Mouse (Mus musculus): ENCODE data around the gene Tnfsf13. TPM values are rescaled to one million over a fixed set of nuclear protein-coding genes. Genes with fewer than 3 reads are reported as not detected.

The Tnfsf13 gene
- total and polyA plus RNA-seq, 3 experiments, result 0.13 to 0.19 TPM; not detected in 1

- no peak for TF ChIP-seq NELFE (IDR thresholded peaks at IDR 0.05; ENCODE audit: low read depth, low read length)
- no peak for TF ChIP-seq SMC3 (IDR thresholded peaks at IDR 0.05; ENCODE audit: low read depth, low read length)
- no peak for TF ChIP-seq MYB (IDR thresholded peaks at IDR 0.05; ENCODE audit: low read depth, low read length)
- TF ChIP-seq GATA1 (IDR thresholded peaks at IDR 0.05; ENCODE audit: low read depth, low read length), result no peak
- no peak for TF ChIP-seq USF1 (IDR thresholded peaks at IDR 0.05; ENCODE audit: low read depth, low read length)
- no peak overlapping the region for H3K4me3 ChIP-seq (ENCODE audit: control insufficient read depth in 1 of 2, insufficient read depth in 1 of 2, low read depth in 2 of 2, low read length in 2 of 2)
- H3K9ac ChIP-seq (ENCODE audit: control insufficient read depth, low read depth, low read length, poor library complexity, severe bottlenecking), result no peak overlapping the region
- H3K27ac ChIP-seq (ENCODE audit: control insufficient read depth, low read depth, low read length), result no peak overlapping the region
- no peaks in the 10 kb centered on the region for H3K36me3 ChIP-seq (ENCODE audit: control insufficient read depth in 1 of 2, insufficient read depth in 2 of 2, low read length in 2 of 2)
- no peak for DNase-seq (ENCODE audit: low read depth, low spot score)
- no peaks in the 10 kb centered on the region for H3K4me1 ChIP-seq (ENCODE audit: control insufficient read depth in 1 of 2, insufficient read depth in 2 of 2, low read length in 2 of 2)
- H3K27me3 ChIP-seq (ENCODE audit: control insufficient read depth in 1 of 2, insufficient read depth in 2 of 2, low read length in 2 of 2), result peaks cover 0 to 2% of the 10 kb centered on the region in 2 experiments; a peak in 1 of 4 replicates
- H3K79me2 ChIP-seq (ENCODE audit: control insufficient read depth, insufficient read depth, low read length, poor library complexity), result no peaks in the 10 kb centered on the region
- no peaks in the 10 kb centered on the region for H3K9me3 ChIP-seq (replicated peaks; ENCODE audit: insufficient read depth, low read length)
These were observed 21.9 kb upstream of the Tnfsf13 start for GRCm38 (mm10) chr11:69707480-69707847.

- Histone ChIP-seq H3K27me3 (ENCODE audit: control insufficient read depth in 1 of 2, insufficient read depth in 2 of 2, low read length in 2 of 2) (peaks cover 0 to 2% of the 10 kb centered on the region in 2 experiments; a peak in 1 of 4 replicates), H3K9me3 (replicated peaks; ENCODE audit: insufficient read depth, low read length) (no peaks in the 10 kb centered on the region), H3K4me3 (ENCODE audit: control insufficient read depth in 1 of 2, insufficient read depth in 1 of 2, low read depth in 2 of 2, low read length in 2 of 2) (no peak overlapping the region), H3K4me1 (ENCODE audit: control insufficient read depth in 1 of 2, insufficient read depth in 2 of 2, low read length in 2 of 2) (no peaks in the 10 kb centered on the region), H3K9ac (ENCODE audit: control insufficient read depth, low read depth, low read length, poor library complexity, severe bottlenecking) (no peak overlapping the region), H3K36me3 (ENCODE audit: control insufficient read depth in 1 of 2, insufficient read depth in 2 of 2, low read length in 2 of 2) (no peaks in the 10 kb centered on the region), H3K27ac (ENCODE audit: control insufficient read depth, low read depth, low read length) (no peak overlapping the region), H3K79me2 (ENCODE audit: control insufficient read depth, insufficient read depth, low read length, poor library complexity) (no peaks in the 10 kb centered on the region)
- no peak for DNase-seq (ENCODE audit: low read depth, low spot score)
- TF ChIP-seq USF1 (IDR thresholded peaks at IDR 0.05; ENCODE audit: low read depth, low read length), result no peak
- no peak for TF ChIP-seq RCOR1 (IDR thresholded peaks at IDR 0.05; ENCODE audit: low read depth, low read length)
- no peak for TF ChIP-seq MYC (IDR thresholded peaks at IDR 0.05; ENCODE audit: low read depth, low read length)
- no peak for TF ChIP-seq TAL1 (IDR thresholded peaks at IDR 0.05; ENCODE audit: low read length)
- TF ChIP-seq CHD1 (IDR thresholded peaks at IDR 0.05; ENCODE audit: low read depth, low read length), result no peak
- TF ChIP-seq EP300 (IDR thresholded peaks at IDR 0.05; ENCODE audit: low read depth in 1 of 2, low read length in 2 of 2), result no peak
- no peak for TF ChIP-seq MAFK (IDR thresholded peaks at IDR 0.05; ENCODE audit: borderline replicate concordance, low read depth, low read length)
- no peak for TF ChIP-seq NELFE (IDR thresholded peaks at IDR 0.05; ENCODE audit: low read depth, low read length)
- no peak for TF ChIP-seq TCF12 (IDR thresholded peaks at IDR 0.05; ENCODE audit: low read depth, low read length)
- TF ChIP-seq USF2 (IDR thresholded peaks at IDR 0.05; ENCODE audit: borderline replicate concordance in 1 of 2, insufficient read depth in 1 of 2, low read depth in 1 of 2, low read length in 2 of 2), result no peak
- TF ChIP-seq JUND (IDR thresholded peaks at IDR 0.05; ENCODE audit: low read depth, low read length), result no peak
- no peak for TF ChIP-seq SIN3A (IDR thresholded peaks at IDR 0.05; ENCODE audit: low read length)
- TF ChIP-seq CTCF (IDR thresholded peaks at IDR 0.05 in 2 of 3, conservative IDR thresholded peaks at IDR 0.05 in 1 of 3; ENCODE audit: control insufficient read depth in 1 of 3, insufficient read depth in 1 of 3, low read depth in 2 of 3, low read length in 3 of 3, poor library complexity in 1 of 3, severe bottlenecking in 1 of 3), result no peak
- no peak for TF ChIP-seq TBP (IDR thresholded peaks at IDR 0.05; ENCODE audit: low read depth, low read length)
- TF ChIP-seq MXI1 (IDR thresholded peaks at IDR 0.05; ENCODE audit: low read depth, low read length), result no peak
- no peak for TF ChIP-seq ETS1 (IDR thresholded peaks at IDR 0.05; ENCODE audit: low read depth, low read length)
- TF ChIP-seq GABPA (IDR thresholded peaks at IDR 0.05; ENCODE audit: low read depth, low read length), result no peak
- TF ChIP-seq MAX (IDR thresholded peaks at IDR 0.05; ENCODE audit: low read length), result no peak
- no peak for TF ChIP-seq GATA1 (IDR thresholded peaks at IDR 0.05; ENCODE audit: low read depth, low read length)
- TF ChIP-seq E2F4 (IDR thresholded peaks at IDR 0.05; ENCODE audit: borderline replicate concordance, low read depth, low read length), result no peak
These were observed 21.3 kb upstream of the Tnfsf13 start for GRCm38 (mm10) chr11:69706775-69707479.

Measured in MEL (cell line).